17 mouse cellular contexts compared by ENCODE assay signal in the genomic region with DNA sequence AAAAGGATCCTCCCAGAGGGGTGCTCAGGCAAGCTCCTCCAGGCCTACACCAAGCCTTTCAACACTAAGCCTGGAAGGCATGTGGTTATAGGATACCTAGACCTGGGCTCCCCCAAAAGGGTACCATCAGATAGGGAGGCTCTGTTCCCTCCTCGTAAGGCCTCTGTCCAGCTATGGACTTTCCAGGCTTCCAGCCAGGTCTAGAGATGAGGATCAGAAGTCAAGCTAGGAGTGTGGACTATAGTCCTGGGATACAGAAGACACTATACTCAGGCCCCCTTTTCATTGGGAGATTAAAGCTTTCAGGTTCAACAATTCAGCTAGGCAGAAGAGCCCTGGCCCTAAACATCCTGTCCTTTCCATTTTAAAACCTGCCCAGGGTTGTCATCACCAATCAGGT. TPM values are rescaled to one million over a fixed set of nuclear protein-coding genes. Genes with fewer than 3 reads are reported as not detected.
"Had no signal": no experiment of that assay in that cellular context is flagged by ENCODE, and none has a peak within 500 bp of the region (broad histone marks: within the 10 kb centered on the region; RNA-seq: fewer than 3 reads in every experiment).

No protein-coding gene starts in this region.

- H3K9ac ChIP-seq: lung, embryonic 15.5 days; midbrain, embryonic 13.5 days; midbrain, embryonic 15.5 days; neural tube, embryonic 12.5 days; stomach, embryonic 15.5 days had no signal

- H3K9me3 ChIP-seq: lung, embryonic 15.5 days; midbrain, embryonic 13.5 days had no signal

- H3K4me3 ChIP-seq: lung, embryonic 15.5 days; megakaryocyte, embryonic 14.5 days; midbrain, embryonic 13.5 days; midbrain, embryonic 15.5 days; neural tube, embryonic 12.5 days; stomach, embryonic 15.5 days had no signal

- H3K4me1 ChIP-seq: lung, embryonic 15.5 days; megakaryocyte, embryonic 14.5 days; midbrain, embryonic 13.5 days; midbrain, embryonic 15.5 days; neural tube, embryonic 12.5 days; stomach, embryonic 15.5 days had no signal

- H3K27me3 ChIP-seq: lung, embryonic 15.5 days; midbrain, embryonic 13.5 days; midbrain, embryonic 15.5 days; neural tube, embryonic 12.5 days; stomach, embryonic 15.5 days had no signal

- H3K4me2 ChIP-seq: lung, embryonic 15.5 days; midbrain, embryonic 11.5 days; midbrain, embryonic 13.5 days; midbrain, embryonic 15.5 days; neural tube, embryonic 12.5 days; stomach, embryonic 15.5 days had no signal

- H3K27ac ChIP-seq: lung, embryonic 15.5 days; macrophage; midbrain, embryonic 13.5 days; midbrain, embryonic 15.5 days; neural tube, embryonic 12.5 days; stomach, embryonic 15.5 days; stomach, postnatal 0 days had no signal

- H3K36me3 ChIP-seq: lung, embryonic 15.5 days; midbrain, embryonic 13.5 days; midbrain, embryonic 15.5 days; neural tube, embryonic 12.5 days; stomach, embryonic 15.5 days had no signal

- ATAC-seq: lung, postnatal 0 days; midbrain, embryonic 13.5 days; midbrain, embryonic 15.5 days had no signal

- DNase-seq: lung, adult 2 months; lung, postnatal 14 days; lung, postnatal 36 days; right cerebral cortex, postnatal 14 days; thymus, adult 2 months; thymus, postnatal 25 days; thymus, postnatal 4 days had no signal

RNA-seq across cellular contexts. Expression of gene Gprin2, which starts 18.4 kb away (rescaled TPM):
- polyA plus RNA-seq: macrophage had no signal

RNA-seq across cellular contexts. Expression of gene Npy4r, which starts 30.8 kb away (rescaled TPM):
- polyA plus RNA-seq: lung, postnatal 0 days; macrophage; midbrain, embryonic 11.5 days had no signal

RNA-seq across cellular contexts. Expression of gene Syt15, which starts 36.3 kb away (rescaled TPM):
- polyA plus RNA-seq: macrophage had no signal
